ENCODE assay signal across 8 mouse cellular contexts in the genomic region with DNA sequence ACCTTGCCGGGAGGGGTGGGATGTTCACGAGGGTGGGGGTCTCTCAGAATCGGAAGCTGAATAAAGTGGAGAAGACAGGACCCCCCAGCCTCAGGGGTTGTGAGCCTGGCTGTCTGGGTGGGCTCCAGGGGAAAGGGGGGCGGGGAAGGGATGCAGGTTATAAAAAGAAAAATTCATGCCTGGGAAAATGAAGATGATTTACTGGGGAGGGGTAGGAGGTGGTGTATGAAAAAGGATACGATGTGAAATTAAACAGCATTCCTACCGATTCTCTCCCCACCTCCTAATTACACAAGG. TPM values are rescaled to one million over a fixed set of nuclear protein-coding genes. Genes with fewer than 3 reads are reported as not detected.
DNase-seq lines count a peak whose midpoint lies in the region; ATAC-seq lines count a peak whose summit lies in the region.

No protein-coding gene starts in this region.

- peak overlapping the region; percentile 81 for H3K9ac ChIP-seq in heart, embryonic 16.5 days (ENCODE audit: low read length)
- peak overlapping the region; percentile 66 for H3K9ac ChIP-seq in embryonic facial prominence, embryonic 12.5 days
- H3K9ac ChIP-seq in hindbrain, embryonic 16.5 days (ENCODE audit: low read depth, low read length), result peak overlapping the region; percentile 88
- H3K9ac ChIP-seq in midbrain, embryonic 15.5 days, result peak overlapping the region; percentile 98

- H3K27ac ChIP-seq in heart, embryonic 16.5 days (ENCODE audit: low read length), result no peak overlapping the region
- 0 out of 2 replicates have a peak overlapping the region, but pooled peaks have one; percentile 36 for H3K27ac ChIP-seq in embryonic facial prominence, embryonic 12.5 days
- peak overlapping the region; percentile 91 for H3K27ac ChIP-seq in hindbrain, embryonic 16.5 days (ENCODE audit: low read depth, low read length)
- peak overlapping the region; percentile 94 for H3K27ac ChIP-seq in midbrain, embryonic 15.5 days

- peaks cover 3% of the 10 kb centered on the region; the same call in 1 of the 2 replicates for H3K4me1 ChIP-seq in heart, embryonic 16.5 days (ENCODE audit: control insufficient read depth, insufficient read depth, low read length)
- H3K4me1 ChIP-seq in embryonic facial prominence, embryonic 12.5 days, result 0 out of 2 replicates have a peak, but pooled peaks cover 8% of the 10 kb centered on the region
- peaks cover 4% of the 10 kb centered on the region for H3K4me1 ChIP-seq in hindbrain, embryonic 16.5 days (ENCODE audit: control insufficient read depth, insufficient read depth, low read depth, low read length)
- H3K4me1 ChIP-seq in midbrain, embryonic 15.5 days, result peaks cover 21% of the 10 kb centered on the region

- peak overlapping the region; percentile 80 for H3K4me3 ChIP-seq in heart, embryonic 16.5 days (ENCODE audit: low read length)
- H3K4me3 ChIP-seq in embryonic facial prominence, embryonic 12.5 days, result peak overlapping the region; percentile 64
- H3K4me3 ChIP-seq in hindbrain, embryonic 16.5 days (ENCODE audit: low read length), result peak overlapping the region; percentile 81
- H3K4me3 ChIP-seq in midbrain, embryonic 15.5 days, result peak overlapping the region; percentile 92

- peaks cover 14% of the 10 kb centered on the region for H3K27me3 ChIP-seq in heart, embryonic 16.5 days (ENCODE audit: control insufficient read depth, insufficient read depth, low read length)
- peaks cover 14% of the 10 kb centered on the region; the same call in 1 of the 2 replicates for H3K27me3 ChIP-seq in embryonic facial prominence, embryonic 12.5 days
- no peaks in the 10 kb centered on the region for H3K27me3 ChIP-seq in hindbrain, embryonic 16.5 days (replicated peaks; ENCODE audit: control insufficient read depth, insufficient read depth, low read length)
- no peaks in the 10 kb centered on the region for H3K27me3 ChIP-seq in midbrain, embryonic 15.5 days (replicated peaks)

- H3K36me3 ChIP-seq in heart, embryonic 16.5 days (ENCODE audit: control insufficient read depth, insufficient read depth), result no peaks in the 10 kb centered on the region
- H3K36me3 ChIP-seq in embryonic facial prominence, embryonic 12.5 days, result no peaks in the 10 kb centered on the region
- no peaks in the 10 kb centered on the region for H3K36me3 ChIP-seq in hindbrain, embryonic 16.5 days (ENCODE audit: control insufficient read depth, insufficient read depth, low read length)
- no peaks in the 10 kb centered on the region for H3K36me3 ChIP-seq in midbrain, embryonic 15.5 days (replicated peaks)

- 3% methylated on average over 6 of the region's 6 CpGs for WGBS in heart, embryonic 16.5 days
- WGBS in embryonic facial prominence, embryonic 12.5 days, result 0% methylated on average over 6 of the region's 6 CpGs
- WGBS in hindbrain, embryonic 16.5 days, result 3% methylated on average over 6 of the region's 6 CpGs
- 0% methylated on average over 6 of the region's 6 CpGs for WGBS in midbrain, embryonic 15.5 days

- intact Hi-C loops in heart, postnatal 14 days (cut with DNase I), result no loop called here

- no peaks in the 10 kb centered on the region for H3K9me3 ChIP-seq in heart, embryonic 16.5 days (replicated peaks; ENCODE audit: control insufficient read depth, low read length)
- H3K9me3 ChIP-seq in embryonic facial prominence, embryonic 12.5 days, result no peaks in the 10 kb centered on the region
- no peaks in the 10 kb centered on the region for H3K9me3 ChIP-seq in hindbrain, embryonic 16.5 days (ENCODE audit: control insufficient read depth, low read length)
- H3K9me3 ChIP-seq in midbrain, embryonic 15.5 days, result no peaks in the 10 kb centered on the region

- DNase-seq in heart, postnatal 14 days, result no peak
- no peak for DNase-seq in adipocyte (ENCODE audit: low spot score)
- DNase-seq in T-cell, adult 2 months (ENCODE audit: low spot score), result no peak
- no peak for DNase-seq in adrenal gland, postnatal 25 days

- H3K4me2 ChIP-seq in heart, embryonic 16.5 days (ENCODE audit: low read depth, low read length), result peak overlapping the region; percentile 99
- peak overlapping the region; percentile 96 for H3K4me2 ChIP-seq in embryonic facial prominence, embryonic 12.5 days (replicated peaks)
- peak overlapping the region; percentile 69 for H3K4me2 ChIP-seq in hindbrain, embryonic 16.5 days (ENCODE audit: low read length)
- peak overlapping the region; percentile 66 for H3K4me2 ChIP-seq in midbrain, embryonic 15.5 days

- no peak for ATAC-seq in heart, embryonic 16.5 days (replicated peaks; ENCODE audit: extremely low read depth, insufficient read depth, low FRiP score)
- no peak for ATAC-seq in embryonic facial prominence, embryonic 12.5 days (ENCODE audit: insufficient number of reproducible peaks, insufficient read depth, low FRiP score, low TSS enrichment)
- no peak; the same call in none of the 2 replicates for ATAC-seq in hindbrain, embryonic 16.5 days
- peak; percentile 55 for ATAC-seq in midbrain, embryonic 15.5 days (replicated peaks)

RNA-seq across cellular contexts. Expression of a gene that starts 0.6 kb away (rescaled TPM):
- polyA plus RNA-seq in heart, embryonic 16.5 days (2015; fragmentation: Nextera tagmentation; extraction: Ambion mirVana), result 1.5 and 2.0 TPM in 2 replicates
- total RNA-seq in heart, postnatal 14 days (2021), result 1 to 10 TPM in 1 of 2 experiments, under 1 TPM in 1; 0.54 to 1.6 TPM
- 12.0 and 12.9 TPM in 2 replicates for polyA plus RNA-seq in embryonic facial prominence, embryonic 12.5 days (2016; fragmentation: Nextera tagmentation; extraction: Ambion mirVana)
- 65.4 and 73.8 TPM in 2 replicates for polyA plus RNA-seq in hindbrain, embryonic 16.5 days (2015; fragmentation: Nextera tagmentation; extraction: Ambion mirVana)
- polyA plus RNA-seq in midbrain, embryonic 15.5 days (2015; fragmentation: Nextera tagmentation; extraction: Ambion mirVana), result 94.5 and 110 TPM in 2 replicates
- 7.4 and 15.2 TPM in 2 replicates for total RNA-seq in adrenal gland, postnatal 25 days (2021)
